Mouse (Mus musculus) gastrocnemius, postnatal 25 days (tissue): ENCODE data around the gene Chchd5. TPM values are rescaled to one million over a fixed set of nuclear protein-coding genes. Genes with fewer than 3 reads are reported as not detected.

Source experiments
- DNase-seq: peaks from one replicate; pipeline ENCODE4 v3.0.0; 2022
- total RNA-seq, 2 experiments: library from RNA; stranded (reverse); gene quantifications; 1 replicate in 1 of 2; 2 replicates in 1 of 2; pipeline ENCODE4 v1.2.3; 2021

The Chchd5 gene
- total RNA-seq, 2 experiments from 2014 or later: 7.4 to 8.4 TPM

- DNase-seq: no peak
Observed at GRCm38 (mm10) chr2:129151111-129151510, 21.6 kb downstream of the Chchd5 start.

GRCm38 (mm10) chr2:129152751-129153150 is 23.3 kb downstream of the Chchd5 start:
- no peak for DNase-seq

DNA sequence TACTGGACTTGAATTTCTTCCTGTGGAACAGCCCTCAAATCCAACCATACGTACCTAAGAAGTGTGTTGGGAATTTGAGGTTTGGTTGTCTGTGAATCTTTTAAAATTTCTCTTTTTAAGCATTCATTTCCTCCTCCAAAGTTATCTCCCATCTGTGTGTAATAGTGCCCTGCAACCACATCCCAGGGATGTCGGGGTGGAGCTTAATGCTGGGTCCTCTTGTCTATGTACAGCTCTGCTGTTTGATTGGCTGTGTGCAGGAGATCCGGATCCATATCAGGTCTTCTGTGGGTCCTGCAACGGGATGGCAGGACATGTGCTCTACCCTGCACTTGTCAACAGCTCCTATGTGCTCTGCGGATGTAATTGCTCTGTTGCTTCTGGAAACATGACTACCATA is 35.3 kb downstream of the Chchd5 start:
- no peak for DNase-seq

DNA sequence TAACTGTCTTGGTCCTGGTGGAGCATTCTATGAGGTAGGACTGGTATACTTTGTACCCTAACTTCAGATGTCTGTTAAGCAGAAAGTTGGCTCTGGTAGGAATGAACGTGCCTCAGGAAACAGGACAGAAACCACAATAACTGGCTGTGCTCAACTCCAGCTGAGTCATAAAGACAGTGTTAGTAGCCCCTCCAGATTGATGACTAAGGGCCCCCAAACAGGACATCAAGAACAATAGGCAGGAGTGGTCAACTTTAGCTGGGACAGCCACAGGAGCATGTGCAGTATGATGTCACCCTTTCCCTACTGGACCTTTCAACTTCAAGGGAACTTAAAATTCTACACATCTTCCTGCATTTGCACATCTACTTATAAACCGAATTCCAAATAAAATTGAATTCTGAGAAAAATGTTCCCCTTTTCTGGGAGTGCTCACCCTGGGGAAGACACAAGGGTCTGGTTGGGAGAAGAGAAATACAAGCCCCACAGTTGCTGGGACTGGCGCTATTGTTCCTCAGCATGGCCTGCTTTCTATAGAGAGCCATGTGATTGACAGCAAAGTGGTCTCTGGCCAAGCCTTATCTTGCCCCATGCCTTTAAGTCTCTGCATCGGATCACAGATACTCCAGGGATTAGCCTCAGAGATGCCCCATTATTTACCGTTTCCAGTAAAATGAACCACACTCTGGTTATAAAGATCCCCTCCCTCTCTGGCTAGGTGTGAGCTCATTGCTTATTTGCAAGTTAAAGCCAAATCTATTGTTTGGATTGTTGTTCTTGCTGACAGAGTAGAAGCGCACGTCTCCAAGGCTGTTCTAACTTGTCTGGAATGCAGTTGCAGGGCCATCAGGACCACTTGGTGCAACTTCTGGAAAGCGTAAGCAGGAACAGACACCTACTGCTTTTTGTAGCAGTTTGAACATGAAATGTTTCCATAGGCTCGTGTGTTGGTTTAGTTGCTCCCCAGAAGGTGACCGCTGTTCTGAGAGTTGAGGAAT is 37.3 kb downstream of the Chchd5 start:
- no peak for DNase-seq

GRCm38 (mm10) chr2:129173386-129173785 is 43.9 kb downstream of the Chchd5 start:
- no peak for DNase-seq

DNA sequence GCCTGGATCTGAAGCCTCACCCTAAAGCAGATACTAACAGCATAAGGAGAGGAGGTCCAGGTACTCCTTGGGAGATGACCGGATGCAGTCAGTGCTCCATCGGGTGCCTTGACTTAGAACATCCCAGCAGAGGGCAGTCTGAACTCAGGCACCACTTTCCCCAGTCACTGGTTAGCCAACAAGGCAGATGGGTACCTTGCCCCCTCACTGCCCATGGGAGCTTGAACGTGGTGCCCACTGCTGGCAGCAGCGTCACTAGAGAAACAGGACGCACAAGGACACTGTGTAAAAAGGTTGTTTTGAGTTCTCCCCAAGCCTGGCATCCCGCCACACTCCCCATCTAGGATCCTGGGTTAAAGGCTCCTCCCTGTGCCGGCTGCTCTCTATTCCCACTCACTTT is 45.0 kb downstream of the Chchd5 start:
- DNase-seq: peak; percentile 22

- no peak for DNase-seq
Observed at GRCm38 (mm10) chr2:129175636-129176035, 46.1 kb downstream of the Chchd5 start.

DNA sequence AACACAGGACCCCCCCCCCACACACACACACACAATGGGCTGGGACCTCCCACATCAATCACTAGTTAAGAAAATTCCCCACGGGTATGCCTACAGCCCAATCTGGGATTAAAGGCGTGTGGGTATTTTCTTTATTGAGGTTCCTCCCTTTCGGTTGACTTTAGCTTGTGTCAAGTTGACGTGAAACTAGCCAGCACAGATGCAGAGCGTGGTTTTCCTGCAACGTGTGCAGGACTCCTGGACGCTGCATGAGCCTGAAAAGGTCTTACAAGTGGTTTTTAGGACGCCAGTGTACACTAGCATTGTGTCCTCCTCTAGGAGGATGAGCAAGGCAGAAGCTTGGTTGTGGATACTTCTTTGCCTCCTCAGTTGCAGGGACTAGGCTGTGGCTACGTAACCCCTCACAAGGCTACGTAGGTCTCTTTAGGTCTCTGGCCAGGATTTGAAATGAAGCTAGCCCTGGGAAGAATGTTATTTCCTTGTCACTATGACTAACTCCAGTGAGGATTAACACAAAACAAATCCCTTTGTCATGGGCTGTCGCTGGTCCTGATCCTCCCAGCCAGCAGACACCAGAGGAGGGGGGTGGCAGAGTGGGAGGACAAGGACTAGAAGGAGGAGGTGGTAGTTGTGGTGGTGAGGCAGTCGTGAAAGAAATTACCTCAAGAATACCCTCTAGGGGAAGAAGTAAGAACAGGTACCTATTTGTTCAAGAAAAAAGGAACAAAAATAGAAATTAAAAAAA is 47.3 kb downstream of the Chchd5 start:
- DNase-seq: no peak

GRCm38 (mm10) chr2:129177661-129178060 is 48.2 kb downstream of the Chchd5 start:
- DNase-seq: no peak

DNA sequence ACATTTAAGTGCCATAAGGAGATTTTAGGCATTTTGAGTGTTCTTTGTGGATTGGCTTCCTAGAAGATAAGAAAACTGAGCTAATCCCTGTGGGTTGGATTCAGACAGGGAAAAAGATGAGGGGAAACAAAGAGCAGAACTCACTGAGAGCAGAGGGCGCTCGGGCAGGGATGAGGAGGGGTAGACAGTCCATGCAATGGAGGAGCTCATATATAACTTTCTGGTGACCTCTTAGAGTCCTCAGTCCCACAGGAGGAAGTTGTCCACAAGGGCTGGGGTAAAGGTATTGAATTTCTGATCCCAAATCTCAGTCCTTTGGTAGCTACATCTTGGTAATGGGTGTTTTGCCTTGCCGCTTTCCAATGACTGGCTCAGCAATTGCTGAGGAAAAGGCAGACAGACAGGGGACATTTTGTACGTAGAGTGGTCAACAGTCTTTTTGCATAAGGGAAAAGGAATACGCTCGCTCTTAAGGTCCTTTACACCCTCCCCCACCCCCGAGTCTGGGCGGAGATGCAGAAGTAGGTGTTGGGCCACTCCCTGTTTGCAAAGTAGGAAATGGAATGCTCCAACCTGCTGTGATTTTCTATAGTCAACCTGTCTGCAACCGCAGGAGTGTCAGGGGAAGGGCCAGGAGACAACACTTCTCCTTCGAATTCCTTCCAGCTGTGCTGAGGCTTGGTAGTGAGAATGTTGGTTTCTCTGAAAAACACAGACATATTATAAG is 48.8 kb downstream of the Chchd5 start:
- DNase-seq: no peak

DNA sequence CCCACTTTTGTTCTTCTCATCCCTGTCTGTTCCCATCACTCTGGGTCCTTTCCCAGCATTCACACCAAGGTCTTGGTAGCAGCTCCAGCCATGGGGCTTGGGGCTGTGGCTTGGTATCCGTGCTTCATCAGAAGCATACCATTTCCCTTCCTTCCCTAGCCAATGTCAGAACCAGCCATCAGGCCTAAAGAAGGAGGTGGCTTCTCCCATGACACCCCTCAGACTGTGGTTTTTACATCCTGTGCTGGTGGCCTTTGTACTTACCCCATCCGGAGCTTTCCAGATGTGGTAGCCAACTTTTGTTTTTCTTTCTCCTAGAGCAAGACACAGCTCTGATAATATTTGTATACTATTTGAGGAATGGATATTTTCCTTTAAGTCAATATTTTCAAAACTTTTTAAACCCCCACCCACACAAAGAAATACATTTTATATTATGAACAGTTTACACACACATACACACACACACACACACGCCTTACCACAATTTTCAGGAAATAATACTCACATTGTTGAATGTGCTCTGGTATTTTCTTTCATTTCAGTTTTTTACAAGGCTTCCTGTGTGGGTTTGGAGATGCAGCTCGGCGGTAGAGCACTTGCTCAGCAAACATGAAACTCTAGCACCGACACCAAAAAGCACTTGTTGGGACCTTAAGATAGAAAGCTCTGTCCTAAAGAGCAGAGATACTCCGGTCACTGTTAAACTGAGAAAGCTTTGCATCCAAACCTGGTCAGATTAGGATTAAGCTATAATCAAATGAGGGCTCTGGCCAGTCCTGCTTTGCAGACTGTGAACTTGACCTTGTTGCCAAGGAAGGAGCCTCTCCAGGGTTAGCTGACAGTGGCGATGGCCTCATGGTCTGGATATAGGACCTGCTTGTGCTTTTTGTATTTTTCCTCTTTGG is 50.7 kb downstream of the Chchd5 start:
- DNase-seq: no peak

DNA sequence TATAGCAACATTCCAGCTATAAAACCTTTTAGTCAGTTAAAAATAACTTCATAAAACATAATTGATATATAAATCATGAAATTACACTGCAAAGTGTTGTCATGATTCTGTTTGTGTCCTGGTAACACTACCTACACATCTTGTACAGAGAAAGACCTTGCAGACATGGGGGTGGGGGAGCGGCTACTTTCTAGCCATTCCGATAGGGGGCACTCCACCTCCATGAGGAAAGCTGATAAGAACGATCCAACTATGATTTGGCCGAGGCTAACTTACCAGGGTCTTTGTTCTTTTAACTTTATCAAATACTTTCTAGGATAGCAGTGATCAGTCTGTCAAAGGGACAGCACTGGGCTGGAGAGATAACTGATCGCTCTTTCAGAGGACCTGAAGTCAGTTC is 52.0 kb downstream of the Chchd5 start:
- no peak for DNase-seq

- no peak for DNase-seq
Observed at GRCm38 (mm10) chr2:129182412-129182811, 52.9 kb downstream of the Chchd5 start.

GRCm38 (mm10) chr2:129183561-129184031 is 54.1 kb downstream of the Chchd5 start:
- DNase-seq: peak; percentile 43

Other genes starting within 250 kb of the Chchd5 start
- gene Zc3h8, start 185.6 kb upstream of the Chchd5 start, total RNA-seq: 1 to 10 TPM; 7.1 to 7.8 TPM
- gene Zc3h6, start 162.3 kb upstream of the Chchd5 start, total RNA-seq: 1 to 10 TPM; 3.8 to 4.4 TPM
- 10 to 100 TPM in 1 of 2 experiments, 1 to 10 TPM in 1; 9.6 to 13.4 TPM for gene Gm10762, start 162.0 kb upstream of the Chchd5 start, total RNA-seq
- not detected for gene Vinac1, start 81.5 kb upstream of the Chchd5 start, total RNA-seq
- gene Ttl, start 63.8 kb upstream of the Chchd5 start, total RNA-seq: 1 to 10 TPM; 6.0 to 6.3 TPM
- 10 to 100 TPM; 10.7 to 11.4 TPM for gene Polr1b, start 28.7 kb upstream of the Chchd5 start, total RNA-seq
- gene Slc20a1, start 69.1 kb downstream of the Chchd5 start, total RNA-seq: 10 to 100 TPM in 1 of 2 experiments, 1 to 10 TPM in 1; 5.6 to 11.5 TPM
- under 1 TPM; 0.49 to 0.64 TPM for gene Ckap2l, start 167.5 kb downstream of the Chchd5 start, total RNA-seq
- gene Il1a, start 180.3 kb downstream of the Chchd5 start, total RNA-seq: not detected
- gene Il1b, start 241.4 kb downstream of the Chchd5 start, total RNA-seq: not detected